Mouse (Mus musculus) embryonic facial prominence, embryonic 10.5 days (tissue): ENCODE data around the gene Krt39. TPM values are rescaled to one million over a fixed set of nuclear protein-coding genes. Genes with fewer than 3 reads are reported as not detected.
A peak's percentile ranks its signal among the peaks of the same experiment; 100 is the strongest.

Experiments
- DNase-seq: peaks from one replicate; pipeline ENCODE4 v3.0.0-alpha.2; 2017; ENCODE audit warnings: low spot score
- H3K27ac ChIP-seq: fragments of 300-500 bp; sonication (generic); replicated peaks from 2 replicates; pipeline ENCODE4 v1.5.1; 2016; ENCODE audit warnings: mild to moderate bottlenecking
- H3K27me3 ChIP-seq: fragments of 300-500 bp; sonication (generic); replicated peaks from 2 replicates; pipeline ENCODE4 v1.6.1; 2016; ENCODE audit warnings: low read depth, mild to moderate bottlenecking; ENCODE audit not compliant: poor library complexity, severe bottlenecking
- H3K36me3 ChIP-seq: fragments of 300-500 bp; sonication (generic); replicated peaks from 2 replicates; pipeline ENCODE4 v1.6.1; 2016; ENCODE audit warnings: mild to moderate bottlenecking, moderate library complexity
- H3K4me1 ChIP-seq: fragments of 300-500 bp; sonication (generic); 2 replicates; pipeline ENCODE4 v1.6.1; 2016
- H3K4me3 ChIP-seq: fragments of 300-500 bp; sonication (generic); 2 replicates; pipeline ENCODE4 v1.5.1; 2016; ENCODE audit warnings: mild to moderate bottlenecking, moderate library complexity
- H3K9me3 ChIP-seq: fragments of 300-500 bp; sonication (generic); 2 replicates; pipeline ENCODE4 v1.6.1; 2016; ENCODE audit warnings: mild to moderate bottlenecking
- WGBS: fragments of 180-500 bp; shearing (Covaris S2); methylation state at CpG from one replicate; pipeline ENCODE4 v1.1.7; 2016; 5-methylcytosine and 5-hydroxymethylcytosine counted together
- polyA plus RNA-seq: library from polyadenylated mRNA; unstranded; fragments of >200 nt; fragmentation: Nextera tagmentation; extraction: Ambion mirVana; gene quantifications from 2 replicates; pipeline ENCODE4 v1.2.1, GENCODE M21; 2016

The Krt39 gene
- polyA plus RNA-seq, 1 experiment from 2014 or later = not detected

DNA sequence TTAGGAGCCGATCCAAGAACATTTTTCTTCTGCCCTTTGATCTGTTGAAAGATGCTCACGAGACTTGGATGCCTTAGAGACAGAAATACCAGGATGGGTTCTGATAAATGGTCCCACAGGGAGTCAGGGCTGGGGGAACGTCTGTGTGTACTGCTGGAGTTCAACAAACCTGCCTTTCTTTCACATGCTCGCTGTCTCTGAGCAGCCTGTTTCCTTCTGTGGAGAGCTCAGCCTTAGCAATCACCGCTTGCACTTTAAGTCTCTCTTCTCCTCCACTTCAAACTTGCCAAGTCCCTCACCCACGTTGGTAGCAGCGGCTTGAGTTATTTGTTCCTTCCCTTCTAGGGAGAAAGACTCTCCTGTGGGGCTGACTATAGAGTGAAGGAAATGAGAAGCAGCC, 54.8 kb downstream of the Krt39 start:
- H3K4me3 ChIP-seq = no peak overlapping the region
- WGBS = 42% methylated on average over 7 of the region's 7 CpGs
- H3K36me3 ChIP-seq = no peaks in the 10 kb centered on the region
- H3K4me1 ChIP-seq = no peaks in the 10 kb centered on the region
- no peaks in the 10 kb centered on the region for H3K9me3 ChIP-seq
- no peak overlapping the region for H3K27ac ChIP-seq
- DNase-seq = no peak
- no peaks in the 10 kb centered on the region for H3K27me3 ChIP-seq

- 6% methylated on average over 5 of the region's 5 CpGs for WGBS
- no peak overlapping the region for H3K27ac ChIP-seq
- no peaks in the 10 kb centered on the region for H3K27me3 ChIP-seq
- H3K36me3 ChIP-seq = no peaks in the 10 kb centered on the region
- peak; percentile 87 for DNase-seq
- H3K4me1 ChIP-seq = no peaks in the 10 kb centered on the region
- no peaks in the 10 kb centered on the region for H3K9me3 ChIP-seq
- no peak overlapping the region for H3K4me3 ChIP-seq
Measured at GRCm38 (mm10) chr11:99464836-99465235, 56.3 kb downstream of the Krt39 start.

Other genes with a start within 250 kb of the Krt39 start
- gene Krt24, start 236.1 kb downstream of the Krt39 start, polyA plus RNA-seq = not detected in 2 replicates
- gene Krt25, start 198.4 kb downstream of the Krt39 start, polyA plus RNA-seq = not detected in 2 replicates
- 0.06 TPM in 1 of 2 replicates, not detected in the other for gene Krt26, start 183.4 kb downstream of the Krt39 start, polyA plus RNA-seq
- gene Krt27, start 170.2 kb downstream of the Krt39 start, polyA plus RNA-seq = 0.15 TPM in 1 of 2 replicates, not detected in the other
- gene Krt28, start 146.4 kb downstream of the Krt39 start, polyA plus RNA-seq = 0.26 and 0.39 TPM in 2 replicates
- 18.6 and 25.3 TPM in 2 replicates for gene Krt10, start 132.0 kb downstream of the Krt39 start, polyA plus RNA-seq
- gene Krt12, start 99.1 kb downstream of the Krt39 start, polyA plus RNA-seq = not detected in 2 replicates
- 0.97 and 1.00 TPM in 2 replicates for gene Krt20, start 83.2 kb downstream of the Krt39 start, polyA plus RNA-seq
- 0.21 and 0.31 TPM in 2 replicates for gene Krt23, start 28.2 kb downstream of the Krt39 start, polyA plus RNA-seq
- gene Krt40, start 21.8 kb upstream of the Krt39 start, polyA plus RNA-seq = not detected in 2 replicates
- not detected in 2 replicates for gene Krtap3-3, start 29.5 kb upstream of the Krt39 start, polyA plus RNA-seq
- not detected in 2 replicates for gene Krtap3-2, start 35.5 kb upstream of the Krt39 start, polyA plus RNA-seq
- not detected in 2 replicates for gene Gm11939, start 38.1 kb upstream of the Krt39 start, polyA plus RNA-seq
- gene Krtap3-1, start 45.3 kb upstream of the Krt39 start, polyA plus RNA-seq = not detected in 2 replicates
- gene Krtap1-5, start 59.7 kb upstream of the Krt39 start, polyA plus RNA-seq = not detected in 2 replicates
- not detected in 2 replicates for gene Krtap1-4, start 62.3 kb upstream of the Krt39 start, polyA plus RNA-seq
- not detected in 2 replicates for gene Krtap1-3, start 70.0 kb upstream of the Krt39 start, polyA plus RNA-seq
- not detected in 2 replicates for gene Krtap9-3, start 76.8 kb upstream of the Krt39 start, polyA plus RNA-seq
- not detected in 2 replicates for gene Gm11938, start 82.0 kb upstream of the Krt39 start, polyA plus RNA-seq
- gene Gm11937, start 88.9 kb upstream of the Krt39 start, polyA plus RNA-seq = not detected in 2 replicates
- not detected in 2 replicates for gene Krtap2-4, start 93.5 kb upstream of the Krt39 start, polyA plus RNA-seq
- not detected in 2 replicates for gene Gm11562, start 99.1 kb upstream of the Krt39 start, polyA plus RNA-seq
- not detected in 2 replicates for gene Krtap4-1, start 106.9 kb upstream of the Krt39 start, polyA plus RNA-seq
- not detected in 2 replicates for gene Krtap4-2, start 113.7 kb upstream of the Krt39 start, polyA plus RNA-seq
- gene Krtap4-7, start 122.8 kb upstream of the Krt39 start, polyA plus RNA-seq = not detected in 2 replicates
- not detected in 2 replicates for gene Gm11555, start 128.9 kb upstream of the Krt39 start, polyA plus RNA-seq
- gene Gm11563, start 137.6 kb upstream of the Krt39 start, polyA plus RNA-seq = not detected in 2 replicates
- gene Krtap4-6, start 144.6 kb upstream of the Krt39 start, polyA plus RNA-seq = not detected in 2 replicates
- not detected in 2 replicates for gene Gm14190, start 169.4 kb upstream of the Krt39 start, polyA plus RNA-seq
- gene Gm14180, start 213.0 kb upstream of the Krt39 start, polyA plus RNA-seq = not detected in 2 replicates